Mouse (Mus musculus) cerebellum, postnatal 36 days (tissue): ENCODE measurements around the gene Epb41.

Experiments used
- DNase-seq, 2 experiments: peaks; one replicate each; pipeline ENCODE4 v3.0.0; 2021 to 2022; ENCODE audit warnings: mixed read lengths in 2 of 2

Gene Epb41

DNA sequence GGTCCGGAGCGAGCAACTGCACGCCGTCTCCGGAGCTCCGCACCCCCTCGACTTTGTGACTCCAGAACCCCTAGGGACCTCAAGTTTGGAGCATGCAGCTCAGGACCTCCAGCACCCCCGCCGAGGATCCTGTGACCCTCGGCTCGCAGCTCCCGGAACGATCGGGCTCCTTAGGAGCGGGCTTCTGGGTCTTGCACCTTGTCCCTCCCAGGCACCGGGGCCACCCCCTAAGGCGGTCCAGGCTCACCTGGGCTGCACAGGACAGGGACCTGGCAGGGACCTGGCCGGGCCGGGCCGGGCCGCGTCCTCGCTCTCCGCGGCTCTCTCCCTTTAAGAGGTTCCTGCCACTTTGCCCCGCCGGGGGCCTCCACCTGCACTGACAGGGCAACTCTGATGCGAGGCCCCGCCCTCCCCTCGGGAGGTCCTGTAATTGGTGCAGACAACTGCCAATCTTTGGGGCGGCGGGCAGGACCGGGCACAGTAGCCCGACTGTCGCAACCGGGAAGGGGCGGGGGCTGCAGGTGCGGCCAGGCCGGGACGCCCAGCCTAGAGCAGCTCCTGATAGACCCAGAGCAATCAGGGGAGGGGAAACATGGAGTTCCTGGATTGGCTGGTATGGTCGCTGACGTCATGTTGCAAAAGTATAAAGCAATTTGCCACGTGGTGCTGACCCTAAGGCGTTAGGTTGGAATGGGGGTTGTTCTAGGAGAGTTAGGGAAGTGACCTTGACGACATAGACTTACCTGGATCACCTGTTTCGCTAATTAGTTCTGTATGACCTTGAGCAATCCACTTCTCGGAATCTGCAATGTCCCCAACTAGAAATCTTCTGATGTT lies at the start of gene Epb41:
TSS of gene Epb41 (minus strand) at position 389 of the 837 bp plus-strand sequence.
- peak; percentile 100 for DNase-seq

DNA sequence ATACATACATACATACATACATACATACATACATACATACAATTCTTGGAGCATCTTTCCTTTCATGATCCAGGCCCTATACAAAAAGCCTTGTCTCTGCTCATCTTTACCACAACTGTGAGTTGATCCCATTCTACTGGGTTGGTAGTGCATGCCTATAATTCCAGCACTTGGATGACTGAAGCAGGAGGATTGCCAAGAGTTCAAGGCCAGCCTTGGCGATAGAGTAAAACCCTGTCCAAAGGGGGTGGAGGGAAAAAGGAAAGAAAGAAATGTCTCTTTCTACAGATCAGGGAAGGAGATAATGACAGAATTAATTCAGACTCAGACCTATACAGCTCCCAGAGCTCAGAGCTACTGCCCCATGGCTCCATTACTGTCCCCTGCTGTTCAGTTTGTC lies 48.0 kb upstream of the Epb41 start:
- DNase-seq, result no peak

DNA sequence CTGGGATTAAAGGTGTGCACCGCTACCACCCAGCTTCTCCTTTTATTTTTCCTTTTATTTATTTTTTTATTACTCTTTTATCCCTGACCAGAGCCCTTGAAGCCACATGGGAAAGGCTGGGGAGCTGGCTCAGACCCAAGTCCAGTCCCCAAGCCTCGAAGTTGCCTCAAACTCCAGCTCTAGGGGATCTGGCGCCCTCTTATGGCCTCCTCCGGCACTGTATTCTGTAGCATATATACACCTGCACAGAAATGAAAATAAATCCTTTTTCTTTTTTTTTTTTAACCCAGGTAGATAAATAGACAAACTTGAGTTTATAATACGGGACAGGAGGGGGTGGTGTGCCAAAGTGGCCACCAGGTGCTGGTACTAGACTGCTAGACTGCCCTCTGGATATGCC lies 46.6 kb upstream of the Epb41 start:
- DNase-seq, result no peak

DNA sequence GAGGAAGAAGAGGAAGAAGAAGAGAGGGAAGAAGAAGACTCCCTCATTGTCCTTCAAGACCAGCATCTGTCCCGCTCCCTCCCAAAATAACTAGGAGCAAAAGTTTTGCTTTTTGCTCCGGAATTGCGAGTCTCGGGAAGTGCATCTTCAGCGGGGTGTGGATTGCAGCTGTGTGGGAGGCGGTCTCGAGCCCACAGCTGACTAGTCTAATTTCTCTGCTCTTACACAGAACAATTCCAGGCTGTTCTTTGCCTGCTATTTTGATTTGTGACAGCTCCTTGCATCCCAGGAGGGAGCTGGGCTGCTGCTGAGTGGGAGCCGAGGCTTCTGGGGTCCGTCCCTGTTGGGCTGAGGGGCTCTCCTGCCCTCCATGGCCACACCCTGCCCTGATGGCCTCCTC lies 44.4 kb upstream of the Epb41 start:
- no peak for DNase-seq

DNA sequence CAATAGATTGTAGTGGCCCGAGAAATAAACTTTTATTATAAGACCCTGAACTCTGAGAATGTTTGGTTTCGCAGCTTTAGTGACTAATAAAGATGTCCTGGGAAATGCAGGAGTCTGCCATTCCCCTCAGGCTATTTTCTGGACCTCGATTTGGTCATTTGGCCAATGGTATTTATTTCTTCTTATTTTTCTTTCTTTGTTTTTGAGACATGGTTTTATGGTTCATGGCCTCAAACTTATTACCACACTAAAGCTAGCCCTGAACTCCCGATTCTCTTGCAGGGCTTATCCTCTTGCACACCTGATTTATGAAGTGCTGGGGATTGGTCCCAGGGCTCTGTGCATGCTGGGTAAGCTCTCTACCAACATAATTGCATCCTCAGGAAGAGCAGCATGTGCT lies 41.2 kb upstream of the Epb41 start:
- DNase-seq, result no peak

DNA sequence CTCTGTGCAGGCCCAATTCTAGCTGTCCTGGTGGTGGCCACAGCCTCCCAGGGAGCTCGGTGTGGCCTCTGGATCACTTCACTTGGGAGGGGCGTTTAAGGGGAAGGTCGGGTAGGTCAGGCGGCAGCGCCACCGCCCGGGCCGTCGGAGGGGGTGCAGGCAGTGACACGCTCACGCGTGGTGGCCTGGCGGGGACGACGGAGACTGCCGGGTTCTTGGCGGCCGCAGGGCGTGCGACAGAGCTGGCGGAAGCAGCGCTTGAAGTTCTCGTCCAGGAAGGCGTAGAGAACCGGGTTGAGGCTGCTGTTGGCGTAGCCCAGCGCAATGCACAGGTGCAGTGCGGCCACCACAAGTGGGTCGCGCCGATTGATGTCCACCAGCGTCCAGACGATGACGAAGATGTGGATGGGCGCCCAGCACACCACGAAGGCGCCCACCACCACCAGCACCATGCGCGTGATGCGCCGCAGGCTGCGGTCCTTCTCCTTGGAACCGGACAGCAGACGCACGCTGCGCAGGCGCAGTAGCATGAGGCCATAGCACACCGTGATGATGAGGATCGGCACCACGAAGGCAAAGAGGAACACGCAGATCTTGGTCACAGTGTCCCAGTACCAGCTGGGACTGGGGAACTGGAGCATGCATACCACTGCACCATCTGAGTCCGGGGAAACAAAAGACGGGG lies 38.4 kb upstream of the Epb41 start:
- peak in 1 of 2 experiments; percentile 26 for DNase-seq

DNA sequence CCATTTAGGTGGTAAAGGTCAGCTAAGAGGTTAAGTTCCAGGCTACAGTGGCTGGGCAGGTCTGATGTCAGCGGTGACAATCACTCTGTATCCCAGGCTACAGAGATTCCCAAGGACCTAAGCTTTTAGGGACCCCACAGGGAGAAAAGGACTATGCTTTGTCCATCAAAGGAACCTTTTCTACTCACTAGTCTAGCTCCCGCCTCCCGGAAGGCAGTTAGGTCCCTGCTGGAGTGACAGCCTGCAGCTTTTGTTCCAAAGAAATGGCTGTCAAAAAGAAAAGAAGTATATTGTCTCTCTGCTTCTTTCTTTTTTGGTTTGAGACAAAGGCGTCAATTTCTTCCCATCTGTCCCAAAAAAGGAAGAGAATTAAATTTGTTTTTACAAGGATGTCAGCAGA lies 36.1 kb upstream of the Epb41 start:
- DNase-seq, result no peak

DNA sequence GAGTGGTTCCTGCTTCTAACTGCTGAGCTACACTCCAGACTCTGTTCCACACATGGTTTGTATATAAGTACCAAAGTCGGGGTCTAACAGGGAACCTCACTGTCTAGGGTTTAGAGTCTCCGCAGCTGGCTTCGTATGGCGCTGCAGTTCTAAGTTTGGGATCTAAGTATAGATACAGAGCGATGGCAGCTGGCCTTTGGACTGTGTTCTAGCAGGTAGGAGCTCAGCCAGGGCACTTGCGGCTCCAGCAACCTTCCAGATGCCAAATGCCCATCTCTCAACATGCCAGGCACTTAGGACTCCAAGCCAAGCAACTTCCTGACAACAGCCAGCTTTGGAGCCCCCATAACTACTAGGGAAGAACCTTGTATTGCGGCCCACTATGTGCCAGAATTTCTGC lies 33.1 kb upstream of the Epb41 start:
- DNase-seq, result no peak

DNA sequence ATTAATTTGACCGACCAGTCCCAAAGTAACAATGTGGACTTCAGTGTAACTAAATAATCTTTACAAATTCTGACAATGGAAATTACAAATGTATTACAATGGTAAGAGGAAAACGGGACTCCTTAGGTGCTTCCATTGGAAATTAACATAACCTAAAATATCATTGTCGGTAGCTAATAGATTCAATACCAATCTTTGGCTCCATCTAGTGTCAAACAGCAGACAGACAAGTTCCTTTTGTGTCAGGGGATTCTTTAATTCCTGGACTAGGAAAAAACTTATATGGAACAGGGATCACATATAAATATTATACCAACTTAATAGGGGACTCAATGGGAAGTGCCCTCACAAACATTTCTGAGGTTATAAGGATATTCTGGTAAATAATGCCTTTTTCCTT lies 26.0 kb upstream of the Epb41 start:
- DNase-seq, result no peak

DNA sequence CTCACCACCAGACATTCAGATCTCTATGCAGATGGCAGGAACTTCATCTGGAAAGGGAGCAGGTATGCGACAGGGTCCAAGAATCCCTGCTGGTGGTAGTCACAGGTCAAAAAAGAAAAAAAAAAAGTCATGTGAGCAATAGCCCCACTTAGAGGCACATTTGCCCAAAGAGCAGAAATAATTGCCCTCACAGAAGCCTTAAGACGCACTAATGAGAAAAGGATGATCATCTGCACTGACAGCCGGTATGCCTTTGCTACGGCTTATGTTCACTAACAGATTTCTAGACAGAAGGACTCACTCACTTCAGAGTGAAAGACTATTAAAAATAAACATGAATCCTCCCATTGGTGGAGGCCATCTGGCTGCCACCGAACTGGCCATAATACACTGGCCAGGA lies 24.4 kb upstream of the Epb41 start:
- DNase-seq, result no peak

DNA sequence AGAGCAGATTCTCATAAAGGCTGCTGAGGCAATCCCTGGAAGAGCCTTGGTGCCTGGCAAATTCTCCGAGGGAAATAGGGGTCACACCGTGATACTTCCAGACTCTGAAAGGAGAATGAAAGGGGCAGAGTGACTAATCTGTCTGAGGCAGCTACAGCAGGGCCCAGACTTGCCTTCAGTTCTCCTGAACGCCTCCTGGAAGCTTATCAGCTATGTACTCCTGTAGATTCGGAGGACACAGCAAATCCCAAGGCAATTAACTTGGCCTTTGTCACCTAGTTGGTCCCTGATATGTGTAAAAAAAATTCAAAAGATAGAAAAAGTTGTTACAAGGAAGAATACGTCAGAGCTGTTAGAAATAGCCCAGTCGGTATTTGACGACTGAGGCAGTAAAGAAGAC lies 19.9 kb upstream of the Epb41 start:
- no peak for DNase-seq

DNA sequence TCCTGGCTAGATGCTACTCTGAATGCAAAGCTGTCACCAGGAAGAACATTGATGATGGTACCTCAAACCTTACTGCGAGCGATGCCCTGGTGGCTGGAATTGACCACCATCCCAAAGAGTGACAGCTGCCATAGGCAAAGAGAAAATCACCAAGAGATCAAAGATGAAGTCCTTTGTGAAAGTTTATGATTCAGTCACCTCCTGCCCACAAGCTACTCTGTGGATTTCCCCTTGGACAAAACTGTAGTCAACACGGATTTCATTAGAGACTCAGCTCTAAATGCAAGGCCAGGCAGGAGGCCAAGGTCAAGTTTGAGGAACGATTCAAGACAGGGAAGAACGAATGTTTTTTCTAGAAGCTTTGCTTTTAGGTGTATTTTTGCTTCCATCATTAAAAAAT lies 18.8 kb upstream of the Epb41 start:
- no peak for DNase-seq

DNA sequence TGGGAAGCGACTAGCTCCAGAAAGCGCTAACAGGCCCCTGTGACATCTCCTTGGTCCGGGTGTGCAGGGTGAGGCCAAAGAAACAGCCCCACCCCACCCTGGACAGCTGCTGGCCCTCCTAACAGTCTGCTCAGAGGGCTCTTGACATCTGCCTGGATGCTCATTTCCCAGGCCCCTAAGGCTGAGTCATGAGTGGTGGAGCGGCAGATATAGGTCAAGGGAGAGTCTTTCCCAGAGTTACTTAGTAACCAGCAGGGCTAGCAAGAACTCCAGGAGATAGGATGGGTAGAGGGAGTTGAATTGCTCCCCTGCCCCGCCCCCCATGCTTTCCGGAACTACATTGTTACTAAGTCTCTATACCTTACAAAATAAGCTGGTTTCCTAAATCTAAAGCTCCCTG lies 18.0 kb upstream of the Epb41 start:
- DNase-seq, result no peak

DNA sequence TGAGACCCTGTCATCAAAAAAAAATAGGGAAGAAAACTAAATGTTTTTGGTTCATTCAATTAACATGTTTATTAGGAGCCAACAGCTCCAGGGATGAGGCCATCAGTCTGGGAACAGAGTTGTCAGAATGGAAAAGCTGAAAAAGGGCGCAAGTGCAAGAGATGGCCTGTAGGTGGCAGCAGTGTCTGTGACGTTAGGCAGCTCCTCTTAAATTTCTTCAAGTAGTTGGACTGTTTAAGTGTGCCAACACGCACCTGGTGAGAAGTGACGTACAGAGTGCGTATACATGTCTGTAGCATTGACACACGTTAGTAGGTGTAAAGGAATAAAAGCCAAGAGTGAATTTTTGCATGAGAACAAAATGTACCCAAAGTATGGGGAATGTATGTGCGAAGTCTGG lies 13.8 kb upstream of the Epb41 start:
- peak; percentile 68 to 71 for DNase-seq

DNA sequence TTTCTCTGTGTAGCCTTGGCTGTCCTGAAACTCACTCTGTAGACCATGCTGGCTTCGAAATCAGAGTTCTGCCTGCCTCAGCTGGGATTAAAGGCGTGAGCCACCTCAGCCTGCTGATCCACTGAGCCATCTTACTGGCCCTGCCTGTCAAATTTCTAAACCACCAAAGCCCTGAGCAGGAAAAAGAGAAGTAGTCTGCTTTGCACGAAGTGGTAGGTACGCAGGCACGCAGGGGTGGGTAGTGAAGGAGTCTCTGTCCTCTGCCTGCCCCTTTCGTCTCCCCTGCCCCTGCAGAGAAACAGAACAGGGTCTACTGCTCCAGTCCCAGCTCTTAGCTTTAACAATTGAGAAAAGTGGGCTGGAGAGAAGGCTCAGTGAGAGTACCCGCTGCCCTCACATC lies 10.0 kb upstream of the Epb41 start:
- DNase-seq, result no peak

DNA sequence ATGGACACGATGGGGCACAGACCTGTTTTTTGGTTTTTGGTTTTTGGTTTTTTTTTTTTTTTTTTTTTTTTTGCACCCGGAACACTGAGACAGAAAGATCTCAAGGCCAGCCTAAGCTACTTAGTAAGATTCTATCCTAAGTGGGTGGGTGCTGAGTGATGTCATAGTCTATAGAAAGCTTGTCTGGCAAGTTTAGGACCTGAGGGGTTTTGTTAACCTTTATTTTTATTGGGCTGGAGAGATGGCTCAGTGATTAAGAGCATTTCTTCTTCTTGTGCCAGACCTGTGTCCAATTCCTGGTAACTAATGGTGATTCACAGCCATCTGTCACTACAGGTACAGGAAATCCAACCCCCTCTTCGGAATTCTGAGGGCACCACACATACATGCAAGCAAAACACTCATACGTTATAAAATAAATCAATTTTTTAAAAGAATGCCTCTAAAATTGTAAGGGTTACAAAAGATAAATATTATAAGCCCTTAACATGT lies 5.4 kb upstream of the Epb41 start:
- DNase-seq, result no peak

DNA sequence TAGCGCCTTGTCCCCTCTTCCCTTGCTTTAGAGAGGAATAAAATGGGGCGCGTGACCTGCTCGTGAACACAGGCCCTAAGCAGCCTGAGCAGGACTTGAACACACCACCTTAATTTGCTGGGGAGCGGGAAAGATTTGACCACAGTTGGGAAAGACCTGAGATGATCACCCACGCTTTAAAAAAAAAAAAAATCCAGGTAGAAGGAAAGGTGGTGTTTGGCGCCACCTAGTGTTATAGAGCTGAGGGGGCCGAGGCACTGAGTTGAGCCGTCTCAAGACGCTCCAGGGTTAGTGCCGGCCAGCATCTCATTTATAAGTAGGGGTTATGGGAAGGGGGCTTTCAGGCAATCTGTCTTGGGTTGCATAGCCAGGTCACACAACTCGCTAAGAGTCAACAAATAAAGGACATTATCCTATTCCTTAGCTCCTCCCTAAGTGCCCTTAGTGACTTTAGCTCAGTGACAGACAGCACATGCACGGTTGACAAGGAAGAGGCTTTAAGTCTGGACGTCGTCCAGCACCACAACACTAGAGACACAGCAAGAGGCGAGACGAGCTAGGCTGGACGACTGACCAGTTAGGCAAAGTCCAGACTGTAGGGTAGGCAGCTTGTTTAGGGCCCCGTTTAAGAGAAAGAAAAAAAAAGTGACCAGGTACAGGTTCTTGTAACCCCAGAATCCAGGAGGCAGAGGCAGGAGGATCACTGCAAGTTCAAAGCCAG lies 4.6 kb upstream of the Epb41 start:
- DNase-seq, result peak; percentile 75 to 83

DNA sequence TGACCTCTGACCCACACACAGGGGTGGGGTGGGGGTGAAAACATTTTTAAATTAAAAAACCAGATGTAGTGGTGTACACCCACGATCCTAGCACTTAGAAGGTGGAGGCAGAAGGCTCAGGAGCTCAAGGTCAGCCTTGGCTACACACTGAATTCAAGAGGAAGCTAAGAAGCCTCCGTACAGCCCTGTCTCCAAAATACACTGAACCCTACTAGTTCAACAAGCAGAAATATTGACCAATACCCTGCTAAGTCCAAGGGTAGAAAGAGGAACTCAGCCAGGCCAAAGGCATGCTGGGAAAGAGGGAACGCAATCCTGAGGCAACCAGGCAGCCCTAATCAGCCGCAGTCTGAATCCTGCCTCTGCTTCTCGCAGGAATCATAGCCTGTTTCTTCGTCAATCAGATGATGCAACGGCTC lies 3.2 kb upstream of the Epb41 start:
- no peak for DNase-seq

DNA sequence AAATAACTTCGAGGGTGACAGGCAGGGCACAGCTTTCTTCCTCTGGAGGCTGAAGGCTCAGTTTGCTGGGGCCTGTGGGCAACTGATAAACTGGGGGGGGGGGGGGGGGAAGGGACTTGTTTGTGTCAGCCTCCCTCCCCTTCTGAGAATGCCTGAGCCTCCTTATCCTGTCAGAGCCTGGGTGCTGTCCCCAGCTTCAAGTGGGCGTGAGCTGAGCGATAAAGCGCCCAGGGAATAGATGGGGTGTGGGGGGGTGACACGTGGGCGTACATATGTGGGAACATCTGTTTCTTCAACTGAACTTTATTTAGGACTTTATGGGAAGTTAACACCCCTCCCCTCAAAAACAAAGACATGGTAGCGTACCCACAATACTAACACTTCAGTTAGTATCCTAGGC lies 2.3 kb upstream of the Epb41 start:
- no peak for DNase-seq

DNA sequence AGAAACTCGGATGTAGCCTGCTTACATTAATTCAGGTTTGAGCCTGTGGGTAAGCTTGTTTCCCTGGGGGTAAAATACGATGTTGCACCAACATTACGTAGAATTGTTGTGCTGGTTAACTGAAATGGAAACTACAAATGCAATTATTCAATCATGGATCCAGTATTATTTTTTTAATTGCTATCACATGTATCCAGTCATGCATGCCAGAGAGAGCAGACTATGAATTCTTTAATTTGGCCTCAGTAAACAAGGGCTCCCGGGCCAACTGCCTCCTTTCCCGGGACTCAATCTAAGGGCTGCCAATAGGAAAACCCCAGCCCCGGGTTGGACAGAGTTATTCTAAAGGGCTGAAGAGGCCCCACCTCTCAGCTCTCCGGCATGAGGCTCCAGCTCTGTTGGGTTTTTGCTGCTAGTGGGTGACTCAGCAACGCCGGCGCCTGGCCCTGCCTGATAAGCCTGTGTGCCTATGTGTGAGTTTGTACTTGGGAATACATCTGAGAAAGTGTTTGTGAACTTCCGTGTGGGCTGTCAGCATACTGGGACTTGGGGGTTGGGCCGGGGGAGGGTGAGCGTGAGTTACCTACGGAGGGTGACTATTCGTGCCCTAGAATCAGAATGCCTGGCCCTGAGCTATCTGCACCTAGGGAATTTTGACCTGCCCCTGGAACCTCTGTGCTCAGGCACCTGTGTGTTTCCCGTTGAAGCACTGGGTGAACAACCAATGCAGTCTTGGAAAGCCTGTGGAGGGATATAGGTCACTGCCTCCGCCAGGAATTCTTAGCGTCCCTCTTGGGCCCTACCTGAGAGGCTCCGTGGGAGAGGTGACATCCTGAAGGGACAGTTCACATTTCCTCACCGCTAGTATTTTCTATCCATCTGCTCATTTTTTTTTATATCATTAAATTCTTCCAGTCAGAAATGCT lies 1.6 kb upstream of the Epb41 start:
- DNase-seq, result no peak

DNA sequence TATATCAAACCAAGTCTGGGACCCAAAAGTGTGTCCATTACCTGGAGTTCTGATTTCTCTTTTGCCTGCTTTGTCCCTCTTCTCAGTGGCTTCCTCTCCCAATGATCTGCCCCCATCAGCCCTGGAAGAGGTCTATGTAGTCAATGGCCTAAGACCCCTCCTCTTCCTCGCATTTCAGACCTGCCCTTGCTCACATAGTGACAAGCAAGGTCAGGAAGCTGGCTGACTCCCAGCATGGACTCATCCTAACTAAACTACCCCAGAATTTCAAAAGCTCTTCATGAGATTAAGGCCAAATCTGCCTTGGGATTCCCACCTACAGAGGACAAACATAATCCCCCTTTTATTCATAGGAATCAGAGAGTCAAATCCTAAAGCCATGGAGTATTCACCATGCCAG lies 675 bp upstream of the Epb41 start:
- DNase-seq, result no peak
